Mouse (Mus musculus) spleen, adult 2 months (tissue): ENCODE results near the gene Gm281. TPM values are rescaled to one million over a fixed set of nuclear protein-coding genes. Genes with fewer than 3 reads are reported as not detected.

Experiments used
- DNase-seq, 2 experiments: peaks; one replicate each; pipeline versions ENCODE4 v3.0.0 to v3.0.0-alpha.2; 2012 to 2021; ENCODE audit warnings: low spot score in 2 of 2, low read depth in 1 of 2
- H3K27ac ChIP-seq: fragments of 200-500 bp; 2 replicates; pipeline ENCODE4 v1.5.1; 2012; ENCODE audit warnings: low read length, inconsistent platforms; ENCODE audit not compliant: insufficient read depth
- H3K27me3 ChIP-seq: fragments of 200-500 bp; 2 replicates; pipeline ENCODE4 v1.6.1; 2012; ENCODE audit warnings: mild to moderate bottlenecking, moderate library complexity, low read length, inconsistent platforms; ENCODE audit not compliant: control insufficient read depth, insufficient read depth
- H3K36me3 ChIP-seq: fragments of 200-500 bp; 2 replicates; pipeline ENCODE4 v1.6.1; 2012; ENCODE audit warnings: mild to moderate bottlenecking, low read length, inconsistent platforms; ENCODE audit not compliant: control insufficient read depth, insufficient read depth
- H3K4me1 ChIP-seq: fragments of 200-500 bp; 2 replicates; pipeline ENCODE4 v1.6.1; 2011; ENCODE audit warnings: inconsistent platforms; ENCODE audit not compliant: control insufficient read depth, insufficient read depth, insufficient read length
- H3K4me3 ChIP-seq: fragments of 200-500 bp; 2 replicates; pipeline ENCODE4 v1.5.1; 2011; ENCODE audit warnings: mild to moderate bottlenecking, inconsistent platforms; ENCODE audit not compliant: insufficient read depth, insufficient read length; ENCODE audit errors: extremely low read depth
- CTCF ChIP-seq: fragments of 200-500 bp; IDR thresholded peaks from 2 replicates; pipeline ENCODE4 v1.5.1; 2011; ENCODE audit warnings: mild to moderate bottlenecking, inconsistent platforms; ENCODE audit not compliant: insufficient read depth, insufficient read length, insufficient replicate concordance; ENCODE audit errors: extremely low read depth
- POLR2A ChIP-seq: fragments of 200-500 bp; IDR thresholded peaks from 2 replicates; pipeline ENCODE4 v1.6.1; 2011; ENCODE audit warnings: low read depth, low read length, inconsistent platforms
- WGBS: fragments of 180-500 bp; shearing (Covaris S2); methylation state at CpG from one replicate; pipeline ENCODE4 v1.1.7; 2018; 5-methylcytosine and 5-hydroxymethylcytosine counted together
- polyA plus RNA-seq: library from polyadenylated mRNA; depleted of rRNA; stranded (reverse); fragments of >200 nt; gene quantifications from 2 replicates; pipeline ENCODE4 v1.2.3, GENCODE M21; 2012; rRNA removed

The Gm281 gene
- polyA plus RNA-seq, 1 experiment: not detected

GRCm38 (mm10) chr14:13770686-13771085 is 143.6 kb downstream of the Gm281 start:
- TF ChIP-seq CTCF (no peak), POLR2A (no peak)
- DNase-seq: no peak
- Histone ChIP-seq H3K27ac (no peak overlapping the region), H3K27me3 (no peaks in the 10 kb centered on the region), H3K4me3 (no peak overlapping the region), H3K4me1 (no peaks in the 10 kb centered on the region), H3K36me3 (no peaks in the 10 kb centered on the region)
- 63% methylated on average over 1 of the region's 1 CpGs for WGBS

Other genes starting within 250 kb of the Gm281 start
- gene Sntn, start 243.6 kb downstream of the Gm281 start, polyA plus RNA-seq: not detected in 2 replicates
- gene Atxn7, start 47.0 kb upstream of the Gm281 start, polyA plus RNA-seq: 20.3 and 24.3 TPM in 2 replicates
- gene Thoc7, start 47.4 kb upstream of the Gm281 start, polyA plus RNA-seq: 7.0 and 8.2 TPM in 2 replicates
- gene Psmd6, start 206.5 kb upstream of the Gm281 start, polyA plus RNA-seq: 12.4 and 15.0 TPM in 2 replicates